Mouse (Mus musculus): ENCODE measurements around the gene Slc2a8. TPM values are rescaled to one million over a fixed set of nuclear protein-coding genes. Genes with fewer than 3 reads are reported as not detected.
A peak's percentile ranks its signal among the peaks of the same experiment; 100 is the strongest.

The Slc2a8 gene
- total and polyA plus RNA-seq, 2 experiments, result 7.9 to 59.4 TPM

DNA sequence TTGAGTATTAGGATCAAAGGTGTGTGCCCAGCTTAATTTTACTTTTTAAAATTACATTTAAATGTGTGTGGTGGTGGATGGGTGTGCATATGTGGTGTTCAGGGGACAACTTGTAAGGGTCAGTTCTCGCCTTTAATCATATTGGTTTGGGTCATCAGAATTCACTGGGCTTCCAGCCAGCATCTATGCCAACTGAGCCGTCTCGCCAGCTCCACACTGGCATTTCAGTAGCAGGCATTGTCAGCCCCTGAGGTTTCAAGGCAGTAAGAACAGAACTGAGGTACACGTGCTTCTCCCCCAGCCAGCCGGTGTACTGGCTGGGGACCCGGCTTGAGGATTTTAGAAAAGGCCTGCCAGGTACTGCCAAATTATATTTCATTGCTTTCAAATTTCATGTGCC lies 15.2 kb upstream of the Slc2a8 start:
- 74% methylated on average over 6 of the region's 6 CpGs for WGBS
- Histone ChIP-seq H3K4me1 (ENCODE audit: control insufficient read depth, insufficient read depth, low read length) (no peaks in the 10 kb centered on the region), H3K79me2 (ENCODE audit: control insufficient read depth, insufficient read depth, low read length) (no peaks in the 10 kb centered on the region), H3K27me3 (ENCODE audit: control insufficient read depth, insufficient read depth, low read length) (no peaks in the 10 kb centered on the region), H3K9ac (ENCODE audit: low read depth, low read length) (no peak overlapping the region), H3K27ac (replicated peaks; ENCODE audit: insufficient read depth, low read depth, low read length) (no peak overlapping the region), H3K4me3 (ENCODE audit: insufficient read depth, low read depth, low read length) (no peak overlapping the region), H3K36me3 (ENCODE audit: control insufficient read depth, insufficient read depth, low read length) (no peaks in the 10 kb centered on the region)
- no peak for DNase-seq (ENCODE audit: extremely low read depth, low read depth, low spot score)
- no peak for TF ChIP-seq POLR2A (IDR thresholded peaks at IDR 0.05; ENCODE audit: extremely low read depth, insufficient read depth, low read length)
- no peak for TF ChIP-seq CTCF (IDR thresholded peaks at IDR 0.05; ENCODE audit: low read depth, low read length)

DNA sequence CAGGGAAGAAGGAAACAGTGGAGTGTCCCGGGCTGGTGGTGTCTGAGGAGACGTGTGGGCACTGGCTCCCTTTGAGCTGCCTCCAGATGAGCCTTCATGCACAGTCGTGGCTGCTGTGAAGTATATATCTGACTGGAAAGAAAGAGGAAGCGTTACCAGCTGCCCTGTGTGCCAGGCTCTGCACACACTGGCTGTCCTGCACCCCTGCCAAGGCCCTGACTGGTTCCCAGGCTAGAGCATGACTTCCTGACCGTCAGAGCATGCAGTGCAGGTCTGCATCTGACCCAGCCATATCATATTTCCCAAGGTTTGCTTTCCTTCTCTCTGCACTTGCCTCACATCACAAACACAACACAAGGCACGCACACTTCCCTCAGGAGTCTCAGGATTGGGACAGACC lies 10.2 kb upstream of the Slc2a8 start:
- H3K36me3 ChIP-seq (ENCODE audit: control insufficient read depth, insufficient read depth, low read length), result no peaks in the 10 kb centered on the region
- TF ChIP-seq CTCF (IDR thresholded peaks at IDR 0.05; ENCODE audit: low read depth, low read length) (no peak), POLR2A (IDR thresholded peaks at IDR 0.05; ENCODE audit: extremely low read depth, insufficient read depth, low read length) (no peak)
- H3K27ac ChIP-seq (replicated peaks; ENCODE audit: insufficient read depth, low read depth, low read length), result no peak overlapping the region
- DNase-seq (ENCODE audit: extremely low read depth, low read depth, low spot score), result no peak
- H3K4me1 ChIP-seq (ENCODE audit: control insufficient read depth, insufficient read depth, low read length), result no peaks in the 10 kb centered on the region
- H3K27me3 ChIP-seq (ENCODE audit: control insufficient read depth, insufficient read depth, low read length), result no peaks in the 10 kb centered on the region
- H3K9ac ChIP-seq (ENCODE audit: low read depth, low read length), result no peak overlapping the region
- 70% methylated on average over 6 of the region's 6 CpGs for WGBS
- H3K79me2 ChIP-seq (ENCODE audit: control insufficient read depth, insufficient read depth, low read length), result no peaks in the 10 kb centered on the region
- H3K4me3 ChIP-seq (ENCODE audit: insufficient read depth, low read depth, low read length), result no peak overlapping the region

- TF ChIP-seq CTCF (IDR thresholded peaks at IDR 0.05; ENCODE audit: low read depth, low read length) (no peak), POLR2A (IDR thresholded peaks at IDR 0.05; ENCODE audit: extremely low read depth, insufficient read depth, low read length) (no peak)
Measured at GRCm38 (mm10) chr2:32990167-32990832, 8.4 kb upstream of the Slc2a8 start.

DNA sequence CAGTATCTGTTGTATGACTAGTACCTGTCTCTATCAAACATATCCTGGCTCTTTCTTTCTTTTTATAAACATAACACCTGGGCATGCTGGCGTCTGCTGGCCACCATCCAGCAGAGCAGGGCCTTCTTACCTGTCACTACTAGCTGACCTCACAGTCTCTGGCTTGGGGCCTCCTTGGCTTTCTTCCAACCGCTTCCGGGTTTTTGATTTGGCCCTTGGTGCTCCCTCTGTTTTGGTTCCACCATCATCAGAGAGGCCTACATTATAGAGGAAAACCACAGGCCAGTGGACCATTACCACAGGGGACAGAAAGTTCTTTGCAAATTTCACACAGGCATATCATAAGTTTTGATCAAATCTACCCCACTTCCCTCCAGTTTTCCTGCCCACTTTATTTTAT lies 7.5 kb upstream of the Slc2a8 start:
- TF ChIP-seq CTCF (IDR thresholded peaks at IDR 0.05; ENCODE audit: low read depth, low read length) (no peak), POLR2A (IDR thresholded peaks at IDR 0.05; ENCODE audit: extremely low read depth, insufficient read depth, low read length) (no peak)
- DNase-seq (ENCODE audit: extremely low read depth, low read depth, low spot score), result no peak
- no peaks in the 10 kb centered on the region for H3K36me3 ChIP-seq (ENCODE audit: control insufficient read depth, insufficient read depth, low read length)
- H3K9ac ChIP-seq (ENCODE audit: low read depth, low read length), result no peak overlapping the region
- 51% methylated on average over 3 of the region's 3 CpGs for WGBS
- no peak overlapping the region for H3K4me3 ChIP-seq (ENCODE audit: insufficient read depth, low read depth, low read length)
- no peak overlapping the region for H3K27ac ChIP-seq (replicated peaks; ENCODE audit: insufficient read depth, low read depth, low read length)
- H3K79me2 ChIP-seq (ENCODE audit: control insufficient read depth, insufficient read depth, low read length), result no peaks in the 10 kb centered on the region
- H3K27me3 ChIP-seq (ENCODE audit: control insufficient read depth, insufficient read depth, low read length), result no peaks in the 10 kb centered on the region
- no peaks in the 10 kb centered on the region for H3K4me1 ChIP-seq (ENCODE audit: control insufficient read depth, insufficient read depth, low read length)

More at GRCm38 (mm10) chr2:32990167-32990832, 8.4 kb upstream of the Slc2a8 start:
- WGBS, result 64% methylated on average over 13 of the region's 13 CpGs
- Histone ChIP-seq H3K27me3 (ENCODE audit: control insufficient read depth, insufficient read depth, low read length) (no peaks in the 10 kb centered on the region), H3K27ac (replicated peaks; ENCODE audit: insufficient read depth, low read depth, low read length) (no peak overlapping the region), H3K4me3 (ENCODE audit: insufficient read depth, low read depth, low read length) (no peak overlapping the region), H3K9ac (ENCODE audit: low read depth, low read length) (no peak overlapping the region), H3K79me2 (ENCODE audit: control insufficient read depth, insufficient read depth, low read length) (no peaks in the 10 kb centered on the region), H3K36me3 (ENCODE audit: control insufficient read depth, insufficient read depth, low read length) (no peaks in the 10 kb centered on the region), H3K4me1 (ENCODE audit: control insufficient read depth, insufficient read depth, low read length) (no peaks in the 10 kb centered on the region)
- DNase-seq (ENCODE audit: extremely low read depth, low read depth, low spot score), result peak; percentile 6

- H3K79me2 ChIP-seq (ENCODE audit: control insufficient read depth, insufficient read depth, low read length), result no peaks in the 10 kb centered on the region
- no peaks in the 10 kb centered on the region for H3K36me3 ChIP-seq (ENCODE audit: control insufficient read depth, insufficient read depth, low read length)
- no peak overlapping the region for H3K4me3 ChIP-seq (ENCODE audit: insufficient read depth, low read depth, low read length)
- 80% methylated on average over 8 of the region's 8 CpGs for WGBS
- H3K27me3 ChIP-seq (ENCODE audit: control insufficient read depth, insufficient read depth, low read length), result no peaks in the 10 kb centered on the region
- DNase-seq (ENCODE audit: extremely low read depth, low read depth, low spot score), result no peak
- TF ChIP-seq POLR2A (IDR thresholded peaks at IDR 0.05; ENCODE audit: extremely low read depth, insufficient read depth, low read length), result no peak
- no peak for TF ChIP-seq CTCF (IDR thresholded peaks at IDR 0.05; ENCODE audit: low read depth, low read length)
- no peak overlapping the region for H3K9ac ChIP-seq (ENCODE audit: low read depth, low read length)
- H3K4me1 ChIP-seq (ENCODE audit: control insufficient read depth, insufficient read depth, low read length), result peaks cover 12% of the 10 kb centered on the region
- no peak overlapping the region for H3K27ac ChIP-seq (replicated peaks; ENCODE audit: insufficient read depth, low read depth, low read length)
Measured at GRCm38 (mm10) chr2:32985844-32986243, 4.0 kb upstream of the Slc2a8 start.

- TF ChIP-seq POLR2A (IDR thresholded peaks at IDR 0.05; ENCODE audit: extremely low read depth, insufficient read depth, low read length) (no peak), CTCF (IDR thresholded peaks at IDR 0.05; ENCODE audit: low read depth, low read length) (no peak)
- Histone ChIP-seq H3K79me2 (ENCODE audit: control insufficient read depth, insufficient read depth, low read length) (no peaks in the 10 kb centered on the region), H3K36me3 (ENCODE audit: control insufficient read depth, insufficient read depth, low read length) (no peaks in the 10 kb centered on the region), H3K9ac (ENCODE audit: low read depth, low read length) (no peak overlapping the region), H3K27ac (replicated peaks; ENCODE audit: insufficient read depth, low read depth, low read length) (no peak overlapping the region), H3K27me3 (ENCODE audit: control insufficient read depth, insufficient read depth, low read length) (no peaks in the 10 kb centered on the region), H3K4me3 (ENCODE audit: insufficient read depth, low read depth, low read length) (no peak overlapping the region), H3K4me1 (ENCODE audit: control insufficient read depth, insufficient read depth, low read length) (peaks cover 12% of the 10 kb centered on the region)
- WGBS, result 15% methylated on average over 6 of the region's 6 CpGs
- peak; percentile 51 for DNase-seq (ENCODE audit: extremely low read depth, low read depth, low spot score)
Measured at GRCm38 (mm10) chr2:32983617-32984016, 1.7 kb upstream of the Slc2a8 start.
